Mouse (Mus musculus) CH12.LX (cell line): ENCODE measurements at regions not wholly inside any gene's neighbourhood (a gene's known extent, or its start where the extent isn't known, plus 50 kb on each side); places are given as distances from the start of the nearest gene placed in this dataset.

Experiments used
- DNase-seq: peaks from one replicate; pipeline ENCODE4 v3.0.0-alpha.2; 2013; ENCODE audit errors: extremely low read depth
- H3K27ac ChIP-seq: 2 replicates; pipeline ENCODE4 v1.5.1; 2012; ENCODE audit warnings: low read depth, mild to moderate bottlenecking, control low read depth, moderate library complexity; ENCODE audit not compliant: insufficient read depth
- H3K27me3 ChIP-seq: replicated peaks from 2 replicates; pipeline ENCODE3; 2012; ENCODE audit warnings: inconsistent platforms
- H3K36me3 ChIP-seq, 2 experiments: replicated peaks in 1 of 2; 2 replicates each; pipeline versions ENCODE3 to v1.6.1; 2012; ENCODE audit warnings: inconsistent platforms in 1 of 2, low read length in 1 of 2, mild to moderate bottlenecking in 1 of 2, mixed read lengths in 1 of 2, moderate library complexity in 1 of 2; ENCODE audit not compliant: control insufficient read depth in 1 of 2, insufficient read depth in 1 of 2
- H3K4me1 ChIP-seq, 2 experiments: 2 replicates each; pipeline ENCODE4 v1.6.1; 2012; ENCODE audit warnings: inconsistent platforms in 1 of 2, moderate library complexity in 1 of 2; ENCODE audit not compliant: insufficient read depth in 2 of 2, control insufficient read depth in 1 of 2
- H3K4me2 ChIP-seq: 2 replicates; pipeline ENCODE4 v1.6.1; 2012; ENCODE audit warnings: low read depth, mild to moderate bottlenecking, control low read depth; ENCODE audit not compliant: poor library complexity, insufficient read depth, severe bottlenecking
- H3K4me3 ChIP-seq, 3 experiments: fragments of 150-350 bp in 1 of 3; sonication (generic) in 1 of 3; replicated peaks in 1 of 3; 2 replicates each; pipeline versions ENCODE3 to v1.5.1; 2011 to 2012; ENCODE audit warnings: low read depth in 2 of 3, low read length in 2 of 3, mild to moderate bottlenecking in 2 of 3, moderate library complexity in 2 of 3, control low read depth in 1 of 3, improper control_type of control experiment in 1 of 3, inconsistent platforms in 1 of 3, mixed read lengths in 1 of 3; ENCODE audit not compliant: poor library complexity in 1 of 3
- H3K79me2 ChIP-seq: replicated peaks from 2 replicates; pipeline ENCODE4 v1.6.1; 2012; ENCODE audit warnings: mild to moderate bottlenecking, moderate library complexity; ENCODE audit not compliant: control insufficient read depth, poor library complexity, insufficient read depth, severe bottlenecking; ENCODE audit errors: extremely low read depth
- H3K9ac ChIP-seq: 2 replicates; pipeline ENCODE4 v1.6.1; 2012; ENCODE audit warnings: low read depth, mild to moderate bottlenecking, control low read depth, moderate library complexity; ENCODE audit not compliant: insufficient read depth
- H3K9me3 ChIP-seq: replicated peaks from 2 replicates; pipeline ENCODE3; 2012; ENCODE audit warnings: low read length, inconsistent platforms, mixed read lengths
- CTCF ChIP-seq, 2 experiments: IDR thresholded peaks in 1 of 2; conservative IDR thresholded peaks in 1 of 2; 2 replicates each; pipeline ENCODE4 v1.5.1; 2011 to 2012; ENCODE audit warnings: low read depth in 2 of 2, low read length in 2 of 2, improper control_type of control experiment in 1 of 2, inconsistent platforms in 1 of 2, mild to moderate bottlenecking in 1 of 2, moderate library complexity in 1 of 2
- ELF1 ChIP-seq: IDR thresholded peaks from 2 replicates; pipeline ENCODE4 v1.6.1; 2014; ENCODE audit warnings: low read depth, mild to moderate bottlenecking, inconsistent platforms, low read length, improper control_type of control experiment
- EP300 ChIP-seq: IDR thresholded peaks from 2 replicates; pipeline ENCODE4 v1.6.1; 2011; ENCODE audit warnings: low read length, improper control_type of control experiment
- ETS1 ChIP-seq: conservative IDR thresholded peaks from 2 replicates; pipeline ENCODE4 v1.6.1; 2012; ENCODE audit warnings: low read depth, mild to moderate bottlenecking, inconsistent platforms, low read length, improper control_type of control experiment, moderate library complexity
- GABPA ChIP-seq: IDR thresholded peaks from 2 replicates; pipeline ENCODE4 v1.6.1; 2012; ENCODE audit warnings: low read depth, low read length, improper control_type of control experiment, inconsistent platforms; ENCODE audit not compliant: insufficient replicate concordance
- HCFC1 ChIP-seq: IDR thresholded peaks from 2 replicates; pipeline ENCODE4 v1.6.1; 2012; ENCODE audit warnings: low read depth, mild to moderate bottlenecking, inconsistent platforms, low read length, improper control_type of control experiment
- IRF4 ChIP-seq: IDR thresholded peaks from 2 replicates; pipeline ENCODE4 v1.6.1; 2014; ENCODE audit warnings: low read depth, mild to moderate bottlenecking, inconsistent platforms, low read length, improper control_type of control experiment
- MAFK ChIP-seq: IDR thresholded peaks from 2 replicates; pipeline ENCODE4 v1.6.1; 2011; ENCODE audit warnings: low read length, improper control_type of control experiment; ENCODE audit not compliant: insufficient replicate concordance
- MAX ChIP-seq: IDR thresholded peaks from 2 replicates; pipeline ENCODE4 v1.6.1; 2011; ENCODE audit warnings: low read length, improper control_type of control experiment
- MXI1 ChIP-seq: IDR thresholded peaks from 2 replicates; pipeline ENCODE4 v1.6.1; 2011; ENCODE audit warnings: mild to moderate bottlenecking, low read depth, low read length, improper control_type of control experiment
- NELFE ChIP-seq: IDR thresholded peaks from 2 replicates; pipeline ENCODE4 v1.6.1; 2011; ENCODE audit warnings: low read depth, low read length, improper control_type of control experiment
- NRF1 ChIP-seq: IDR thresholded peaks from 2 replicates; pipeline ENCODE4 v1.6.1; 2014; ENCODE audit warnings: low read depth, mild to moderate bottlenecking, inconsistent platforms, low read length, improper control_type of control experiment, moderate library complexity
- PAX5 ChIP-seq: IDR thresholded peaks from 2 replicates; pipeline ENCODE4 v1.6.1; 2012; ENCODE audit warnings: low read length, inconsistent platforms, mixed read lengths
- POLR2A ChIP-seq: IDR thresholded peaks from 2 replicates; pipeline ENCODE4 v1.6.1; 2011; ENCODE audit warnings: low read depth, mild to moderate bottlenecking, improper control_type of control experiment, low read length
- POLR2AphosphoS2 ChIP-seq: IDR thresholded peaks from 2 replicates; pipeline ENCODE4 v1.6.1; 2011; ENCODE audit warnings: low read depth, low read length, improper control_type of control experiment
- RAD21 ChIP-seq: IDR thresholded peaks from 2 replicates; pipeline ENCODE4 v1.6.1; 2011; ENCODE audit warnings: low read depth, mild to moderate bottlenecking, low read length, improper control_type of control experiment, moderate library complexity
- RCOR1 ChIP-seq: conservative IDR thresholded peaks from 2 replicates; pipeline ENCODE4 v1.6.1; 2012; ENCODE audit warnings: low read depth, mild to moderate bottlenecking, inconsistent platforms, low read length, improper control_type of control experiment
- SIN3A ChIP-seq: IDR thresholded peaks from 2 replicates; pipeline ENCODE4 v1.6.1; 2012; ENCODE audit warnings: low read length, improper control_type of control experiment, inconsistent platforms
- SMC3 ChIP-seq: IDR thresholded peaks from 2 replicates; pipeline ENCODE4 v1.6.1; 2011; ENCODE audit warnings: low read depth, low read length, improper control_type of control experiment
- TBP ChIP-seq: conservative IDR thresholded peaks from 2 replicates; pipeline ENCODE4 v1.6.1; 2011; ENCODE audit warnings: low read depth, low read length, improper control_type of control experiment
- TCF12 ChIP-seq: IDR thresholded peaks from 2 replicates; pipeline ENCODE4 v1.6.1; 2014; ENCODE audit warnings: low read depth, mild to moderate bottlenecking, inconsistent platforms, low read length, improper control_type of control experiment
- UBTF ChIP-seq: IDR thresholded peaks from 2 replicates; pipeline ENCODE4 v1.6.1; 2012; ENCODE audit warnings: low read depth, mild to moderate bottlenecking, inconsistent platforms, low read length, improper control_type of control experiment, moderate library complexity
- USF2 ChIP-seq: conservative IDR thresholded peaks from 2 replicates; pipeline ENCODE4 v1.6.1; 2011; ENCODE audit warnings: low read depth, low read length, improper control_type of control experiment
- ZKSCAN1 ChIP-seq: IDR thresholded peaks from 2 replicates; pipeline ENCODE4 v1.6.1; 2012; ENCODE audit warnings: low read depth, inconsistent platforms, low read length, improper control_type of control experiment, borderline replicate concordance
- dilution Hi-C: fragments of 300-500 bp; cut with MboI; formaldehyde crosslinking; loops from 2 replicates; pipeline ENCODE4 v1.14.3; 2020; ENCODE audit warnings: low sequenced_read_pairs; ENCODE audit not compliant: extremely low pct_unique_long_range_greater_than_20kb, extremely low pct_ligation_motif_present
- in situ Hi-C: fragments of 300-500 bp; cut with MboI; formaldehyde crosslinking; loops from 3 replicates; pipeline ENCODE4 v1.14.3; 2019; ENCODE audit warnings: low sequenced_read_pairs, low pct_ligation_motif_present, low pct_unique_long_range_greater_than_20kb, mixed read lengths

DNA sequence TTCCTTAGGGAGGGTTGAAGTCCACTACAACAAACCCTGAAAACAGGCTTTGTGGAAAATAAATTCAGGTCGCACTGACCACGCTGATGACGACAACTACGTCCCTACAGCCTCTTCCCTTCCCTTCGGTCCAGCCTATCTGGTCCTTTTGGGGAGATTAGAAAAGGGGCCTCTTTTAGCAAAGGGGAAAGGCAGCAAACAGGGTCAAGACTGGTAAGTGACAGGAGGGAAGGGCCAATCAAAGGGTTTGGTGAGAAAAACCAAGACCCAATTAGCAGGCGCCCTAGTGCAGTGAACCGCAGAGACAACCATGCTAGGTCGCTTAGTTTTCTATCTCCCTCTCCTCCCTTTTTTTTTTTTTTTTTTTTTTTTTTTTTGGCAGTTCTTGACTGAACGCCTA lies 124.2 kb upstream of the Kit start (continued):
- TF ChIP-seq GABPA: no peak

- Histone ChIP-seq H3K9ac (no peak overlapping the region), H3K4me3 (no peak overlapping the region), H3K4me2 (no peak overlapping the region), H3K36me3 (no peaks in the 10 kb centered on the region), H3K79me2 (no peaks in the 10 kb centered on the region), H3K9me3 (no peaks in the 10 kb centered on the region), H3K4me1 (0 out of 4 replicates have a peak, but pooled peaks cover 0 to 7% of the 10 kb centered on the region in 2 experiments), H3K27me3 (no peaks in the 10 kb centered on the region), H3K27ac (no peak overlapping the region)
- no peak for DNase-seq
- in situ Hi-C loops (no loop called here), dilution Hi-C loops (no loop called here)
- TF ChIP-seq ETS1: no peak
- TF ChIP-seq MAFK: no peak
- no peak for TF ChIP-seq UBTF
- no peak for TF ChIP-seq POLR2A
- TF ChIP-seq MXI1: no peak
- no peak for TF ChIP-seq SMC3
- TF ChIP-seq PAX5: no peak
- no peak for TF ChIP-seq RCOR1
Observed at GRCm38 (mm10) chr5:75451081-75451480, 123.6 kb upstream of the Kit start.

DNA sequence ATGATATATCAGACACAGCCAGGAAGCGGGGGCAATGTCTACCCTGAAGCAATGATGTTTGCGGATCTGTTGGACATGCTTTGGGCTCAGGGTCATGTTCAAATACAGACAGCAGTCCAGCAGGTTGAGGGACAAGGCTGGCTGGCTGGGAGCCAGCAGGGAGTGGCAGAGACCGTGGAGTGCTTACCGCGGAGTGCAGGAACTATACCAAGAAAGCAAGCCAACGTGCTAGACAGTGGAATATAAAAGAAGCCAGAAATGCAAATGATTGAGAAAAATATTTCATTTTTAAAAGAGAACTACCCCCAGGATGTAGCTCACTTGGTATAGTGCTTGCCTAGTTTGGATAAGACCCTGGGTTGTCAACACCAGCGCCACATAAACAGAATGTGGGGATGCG lies 123.0 kb upstream of the Kit start:
- in situ Hi-C loops: no loop called here
- H3K36me3 ChIP-seq: no peaks in the 10 kb centered on the region
- no peaks in the 10 kb centered on the region for H3K79me2 ChIP-seq
- TF ChIP-seq SIN3A: no peak
- TF ChIP-seq NELFE: no peak
- TF ChIP-seq ELF1: no peak
- no peak for TF ChIP-seq UBTF
- no peak for TF ChIP-seq TCF12
- TF ChIP-seq TBP: no peak
- TF ChIP-seq EP300: no peak
- TF ChIP-seq CTCF (conservative IDR thresholded peaks at IDR 0.05 in 1 of 2, IDR thresholded peaks at IDR 0.05 in 1 of 2; ENCODE audit: low read depth in 2 of 2, low read length in 2 of 2): no peak
- TF ChIP-seq IRF4: no peak
- no peak for TF ChIP-seq MAX
- no peak for TF ChIP-seq SMC3
- no peak for TF ChIP-seq MAFK
- TF ChIP-seq POLR2AphosphoS2: no peak
- TF ChIP-seq USF2: no peak
- no peak for TF ChIP-seq POLR2A
- no peak for TF ChIP-seq RAD21
- TF ChIP-seq HCFC1: no peak
- no peak for TF ChIP-seq ZKSCAN1
- no peak for TF ChIP-seq PAX5
- no peak for TF ChIP-seq NRF1
- H3K9ac ChIP-seq: no peak overlapping the region
- H3K27ac ChIP-seq: no peak overlapping the region
- no peaks in the 10 kb centered on the region for H3K9me3 ChIP-seq
- no peak for DNase-seq
- dilution Hi-C loops: no loop called here
- no peak overlapping the region for H3K4me2 ChIP-seq
- no peak overlapping the region for H3K4me3 ChIP-seq
- 0 out of 4 replicates have a peak, but pooled peaks cover 0 to 7% of the 10 kb centered on the region in 2 experiments for H3K4me1 ChIP-seq
- no peaks in the 10 kb centered on the region for H3K27me3 ChIP-seq
